Mouse (Mus musculus): ENCODE measurements at regions not wholly inside any gene's neighbourhood (a gene's known extent, or its start where the extent isn't known, plus 50 kb on each side); places are given as distances from the start of the nearest gene placed in this dataset.

- DNase-seq: no peak
These were observed 170.4 kb downstream of the Rnf144a start for GRCm38 (mm10) chr12:26244701-26245100.

- DNase-seq: no peak
These were observed 187.5 kb downstream of the Rnf144a start for GRCm38 (mm10) chr12:26227557-26228020.

- peak; percentile 45 to 50 for DNase-seq
These were observed 188.7 kb downstream of the Rnf144a start for GRCm38 (mm10) chr12:26226363-26226762.

- no peak for DNase-seq
These were observed 202.6 kb downstream of the Rnf144a start for GRCm38 (mm10) chr12:26212447-26212846.

- no peak for DNase-seq
These were observed 203.6 kb downstream of the Rnf144a start for GRCm38 (mm10) chr12:26211423-26211822.

- DNase-seq: peak in 1 of 2 experiments; percentile 17
These were observed 208.3 kb downstream of the Rnf144a start for GRCm38 (mm10) chr12:26206751-26207150.

- no peak for DNase-seq
These were observed 209.0 kb downstream of the Rnf144a start for GRCm38 (mm10) chr12:26206036-26206435.

- DNase-seq: no peak
These were observed 223.0 kb downstream of the Rnf144a start for GRCm38 (mm10) chr12:26191982-26192576.

- no peak for DNase-seq
These were observed 223.6 kb downstream of the Rnf144a start for GRCm38 (mm10) chr12:26191268-26191981.

- DNase-seq: no peak
These were observed 226.1 kb downstream of the Rnf144a start for GRCm38 (mm10) chr12:26188996-26189395.

GRCm38 (mm10) chr12:26187091-26187862 lies 227.8 kb downstream of the Rnf144a start:
- DNase-seq: peak; percentile 40 to 52

- DNase-seq: peak; percentile 20 to 37
These were observed 230.2 kb downstream of the Rnf144a start for GRCm38 (mm10) chr12:26184701-26185460.

GRCm38 (mm10) chr12:26183021-26183420 lies 232.0 kb downstream of the Rnf144a start:
- no peak for DNase-seq

GRCm38 (mm10) chr12:26180846-26181245 lies 234.2 kb downstream of the Rnf144a start:
- DNase-seq: no peak

- DNase-seq: no peak
These were observed 238.8 kb downstream of the Rnf144a start for GRCm38 (mm10) chr12:26176231-26176662.

- no peak for DNase-seq
These were observed 251.6 kb downstream of the Rnf144a start for GRCm38 (mm10) chr12:26163416-26163815.

GRCm38 (mm10) chr12:26160861-26161615 lies 254.0 kb downstream of the Rnf144a start:
- no peak for DNase-seq

- no peak for DNase-seq
These were observed 262.1 kb downstream of the Rnf144a start for GRCm38 (mm10) chr12:26152992-26153391.

- no peak for DNase-seq
These were observed 268.7 kb downstream of the Rnf144a start for GRCm38 (mm10) chr12:26146336-26146735.

- no peak for DNase-seq
These were observed 269.9 kb downstream of the Rnf144a start for GRCm38 (mm10) chr12:26145085-26145714.

GRCm38 (mm10) chr12:26144616-26145015 lies 270.4 kb downstream of the Rnf144a start:
- DNase-seq: no peak
